Mouse (Mus musculus) MEL (cell line): ENCODE measurements at regions not wholly inside any gene's neighbourhood (a gene's known extent, or its start where the extent isn't known, plus 50 kb on each side); places are given as distances from the start of the nearest gene placed in this dataset.

Source experiments
- DNase-seq: peaks from one replicate; pipeline ENCODE4 v3.0.0; 2011; ENCODE audit warnings: low read depth, low spot score
- H3K27ac ChIP-seq: 2 replicates; pipeline ENCODE4 v1.5.1; 2012; ENCODE audit warnings: low read depth, mild to moderate bottlenecking, control low read depth, low read length, moderate library complexity; ENCODE audit not compliant: control insufficient read depth
- H3K27me3 ChIP-seq, 2 experiments: fragments of 150-350 bp in 1 of 2; sonication (generic) in 1 of 2; 2 replicates each; pipeline ENCODE4 v1.6.1; 2012; ENCODE audit warnings: low read length in 2 of 2, mild to moderate bottlenecking in 2 of 2, improper control_type of control experiment in 1 of 2, moderate library complexity in 1 of 2; ENCODE audit not compliant: insufficient read depth in 2 of 2, control insufficient read depth in 1 of 2
- H3K36me3 ChIP-seq, 2 experiments: 2 replicates each; pipeline ENCODE4 v1.6.1; 2012 to 2014; ENCODE audit warnings: low read length in 2 of 2, improper control_type of control experiment in 1 of 2, inconsistent platforms in 1 of 2, mild to moderate bottlenecking in 1 of 2; ENCODE audit not compliant: insufficient read depth in 2 of 2, control insufficient read depth in 1 of 2
- H3K4me1 ChIP-seq, 2 experiments: fragments of 150-350 bp in 1 of 2; sonication (generic) in 1 of 2; 2 replicates each; pipeline ENCODE4 v1.6.1; 2012; ENCODE audit warnings: low read length in 2 of 2, improper control_type of control experiment in 1 of 2, mild to moderate bottlenecking in 1 of 2; ENCODE audit not compliant: insufficient read depth in 2 of 2, control insufficient read depth in 1 of 2
- H3K4me3 ChIP-seq, 2 experiments: fragments of 150-350 bp in 1 of 2; sonication (generic) in 1 of 2; 2 replicates each; pipeline ENCODE4 v1.5.1; 2012; ENCODE audit warnings: low read depth in 2 of 2, low read length in 2 of 2, mild to moderate bottlenecking in 2 of 2, moderate library complexity in 2 of 2, control low read depth in 1 of 2, improper control_type of control experiment in 1 of 2; ENCODE audit not compliant: control insufficient read depth in 1 of 2, insufficient read depth in 1 of 2
- H3K79me2 ChIP-seq: 2 replicates; pipeline ENCODE4 v1.6.1; 2012; ENCODE audit warnings: mild to moderate bottlenecking, low read length, moderate library complexity; ENCODE audit not compliant: control insufficient read depth, poor library complexity, insufficient read depth
- H3K9ac ChIP-seq: 2 replicates; pipeline ENCODE4 v1.6.1; 2012; ENCODE audit warnings: low read depth, mild to moderate bottlenecking, control low read depth, low read length, moderate library complexity; ENCODE audit not compliant: control insufficient read depth, poor library complexity, severe bottlenecking
- H3K9me3 ChIP-seq: fragments of 150-350 bp; sonication (generic); replicated peaks from 2 replicates; pipeline ENCODE4 v1.6.1; 2012; ENCODE audit warnings: mild to moderate bottlenecking, low read length, improper control_type of control experiment, moderate library complexity; ENCODE audit not compliant: insufficient read depth
- BHLHE40 ChIP-seq: IDR thresholded peaks from 2 replicates; pipeline ENCODE4 v1.6.1; 2012; ENCODE audit warnings: low read depth, mild to moderate bottlenecking, inconsistent platforms, low read length, improper control_type of control experiment, borderline replicate concordance
- CHD2 ChIP-seq: IDR thresholded peaks from 2 replicates; pipeline ENCODE4 v1.6.1; 2011; ENCODE audit warnings: low read length, improper control_type of control experiment
- ETS1 ChIP-seq: IDR thresholded peaks from 2 replicates; pipeline ENCODE4 v1.6.1; 2012; ENCODE audit warnings: low read depth, mild to moderate bottlenecking, inconsistent platforms, low read length, improper control_type of control experiment, moderate library complexity
- GABPA ChIP-seq: IDR thresholded peaks from 2 replicates; pipeline ENCODE4 v1.6.1; 2012; ENCODE audit warnings: low read depth, mild to moderate bottlenecking, inconsistent platforms, low read length, improper control_type of control experiment, moderate library complexity
- GATA1 ChIP-seq: IDR thresholded peaks from 2 replicates; pipeline ENCODE4 v1.6.1; 2011; ENCODE audit warnings: low read depth, low read length, improper control_type of control experiment
- KAT2A ChIP-seq: conservative IDR thresholded peaks from 2 replicates; pipeline ENCODE4 v1.6.1; 2012; ENCODE audit warnings: low read depth, low read length, improper control_type of control experiment, inconsistent platforms
- MAFK ChIP-seq: IDR thresholded peaks from 2 replicates; pipeline ENCODE4 v1.6.1; 2011; ENCODE audit warnings: low read depth, mild to moderate bottlenecking, low read length, improper control_type of control experiment, borderline replicate concordance
- MEF2A ChIP-seq: IDR thresholded peaks from 2 replicates; pipeline ENCODE4 v1.6.1; 2014; ENCODE audit warnings: low read depth, mild to moderate bottlenecking, inconsistent platforms, low read length, improper control_type of control experiment; ENCODE audit not compliant: poor library complexity, insufficient replicate concordance, severe bottlenecking; ENCODE audit errors: extremely low read depth
- MYB ChIP-seq: IDR thresholded peaks from 2 replicates; pipeline ENCODE4 v1.6.1; 2011; ENCODE audit warnings: mild to moderate bottlenecking, low read depth, low read length, improper control_type of control experiment
- NELFE ChIP-seq: IDR thresholded peaks from 2 replicates; pipeline ENCODE4 v1.6.1; 2011; ENCODE audit warnings: low read depth, low read length, improper control_type of control experiment
- POLR2A ChIP-seq, 2 experiments: IDR thresholded peaks; 2 replicates each; pipeline ENCODE4 v1.6.1; 2011 to 2012; ENCODE audit warnings: low read length in 2 of 2, mild to moderate bottlenecking in 2 of 2, control low read depth in 1 of 2, improper control_type of control experiment in 1 of 2, low read depth in 1 of 2, moderate library complexity in 1 of 2; ENCODE audit not compliant: control insufficient read depth in 1 of 2, insufficient read depth in 1 of 2, poor library complexity in 1 of 2
- POLR2AphosphoS2 ChIP-seq: IDR thresholded peaks from 2 replicates; pipeline ENCODE4 v1.6.1; 2011; ENCODE audit warnings: low read length, improper control_type of control experiment
- RAD21 ChIP-seq: IDR thresholded peaks from 2 replicates; pipeline ENCODE4 v1.6.1; 2011; ENCODE audit warnings: mild to moderate bottlenecking, low read depth, low read length, improper control_type of control experiment
- UBTF ChIP-seq: IDR thresholded peaks from 2 replicates; pipeline ENCODE4 v1.6.1; 2012; ENCODE audit warnings: low read depth, mild to moderate bottlenecking, inconsistent platforms, low read length, improper control_type of control experiment, moderate library complexity, borderline replicate concordance; ENCODE audit not compliant: insufficient read depth
- USF1 ChIP-seq: IDR thresholded peaks from 2 replicates; pipeline ENCODE4 v1.6.1; 2014; ENCODE audit warnings: low read depth, mild to moderate bottlenecking, inconsistent platforms, low read length, improper control_type of control experiment, moderate library complexity
- USF2 ChIP-seq, 2 experiments: IDR thresholded peaks; 2 replicates each; pipeline ENCODE4 v1.6.1; 2011 to 2012; ENCODE audit warnings: improper control_type of control experiment in 2 of 2, low read length in 2 of 2, borderline replicate concordance in 1 of 2, inconsistent platforms in 1 of 2, low read depth in 1 of 2, mild to moderate bottlenecking in 1 of 2; ENCODE audit not compliant: insufficient read depth in 1 of 2

- Histone ChIP-seq H3K27ac (no peak overlapping the region), H3K4me3 (no peak overlapping the region), H3K27me3 (no peaks in the 10 kb centered on the region), H3K36me3 (no peaks in the 10 kb centered on the region), H3K9ac (no peak overlapping the region), H3K9me3 (no peaks in the 10 kb centered on the region), H3K4me1 (no peaks in the 10 kb centered on the region), H3K79me2 (no peaks in the 10 kb centered on the region)
- TF ChIP-seq POLR2A (IDR thresholded peaks at IDR 0.05; ENCODE audit: control insufficient read depth in 1 of 2, insufficient read depth in 1 of 2, low read depth in 1 of 2, low read length in 2 of 2, poor library complexity in 1 of 2) (no peak), GATA1 (no peak), KAT2A (no peak), ETS1 (no peak), UBTF (no peak), MAFK (no peak), BHLHE40 (no peak), USF2 (IDR thresholded peaks at IDR 0.05; ENCODE audit: borderline replicate concordance in 1 of 2, insufficient read depth in 1 of 2, low read depth in 1 of 2, low read length in 2 of 2) (no peak), POLR2AphosphoS2 (no peak), RAD21 (no peak), USF1 (no peak), GABPA (no peak), MYB (no peak), CHD2 (no peak)
- DNase-seq: no peak
Measured at GRCm38 (mm10) chr12:12800120-12800519, 141.6 kb downstream of the Mycn start.

GRCm38 (mm10) chr12:12789052-12789451 is 152.7 kb downstream of the Mycn start:
- no peak overlapping the region for H3K4me3 ChIP-seq
- TF ChIP-seq NELFE: no peak
- no peak for TF ChIP-seq CHD2
- no peak for TF ChIP-seq BHLHE40
- TF ChIP-seq MEF2A: no peak
- TF ChIP-seq POLR2A (IDR thresholded peaks at IDR 0.05; ENCODE audit: control insufficient read depth in 1 of 2, insufficient read depth in 1 of 2, low read depth in 1 of 2, low read length in 2 of 2, poor library complexity in 1 of 2): no peak
- TF ChIP-seq GATA1: no peak
- H3K36me3 ChIP-seq: no peaks in the 10 kb centered on the region
- no peaks in the 10 kb centered on the region for H3K27me3 ChIP-seq
- no peaks in the 10 kb centered on the region for H3K4me1 ChIP-seq
- no peaks in the 10 kb centered on the region for H3K9me3 ChIP-seq
- no peak for DNase-seq
- no peaks in the 10 kb centered on the region for H3K79me2 ChIP-seq
- no peak overlapping the region for H3K27ac ChIP-seq
- H3K9ac ChIP-seq: no peak overlapping the region
